Comparison of ENCODE assay signal across 17 mouse cellular contexts in genomic region chr10:59571273-59571672, GRCm38 (mm10). TPM values are rescaled to one million over a fixed set of nuclear protein-coding genes. Genes with fewer than 3 reads are reported as not detected.
DNase-seq lines count a peak whose midpoint lies in the region; ATAC-seq lines count a peak whose summit lies in the region.
"Had no signal": no experiment of that assay in that cellular context is flagged by ENCODE, and none has a peak within 500 bp of the region (broad histone marks: within the 10 kb centered on the region; RNA-seq: fewer than 3 reads in every experiment).

No protein-coding gene starts in this region.

- WGBS in limb, embryonic 12.5 days = 86% methylated on average over 4 of the region's 4 CpGs
- WGBS in limb, embryonic 10.5 days = 91% methylated on average over 4 of the region's 4 CpGs
- 77% methylated on average over 4 of the region's 4 CpGs for WGBS in limb, embryonic 15.5 days
- 94% methylated on average over 4 of the region's 4 CpGs for WGBS in midbrain, embryonic 13.5 days
- WGBS in midbrain, embryonic 16.5 days = 94% methylated on average over 4 of the region's 4 CpGs

- H3K9ac ChIP-seq in limb, embryonic 12.5 days (replicated peaks) = no peak overlapping the region
- no peak overlapping the region for H3K9ac ChIP-seq in limb, embryonic 15.5 days
- H3K9ac ChIP-seq in midbrain, embryonic 13.5 days (replicated peaks) = no peak overlapping the region
- no peak overlapping the region for H3K9ac ChIP-seq in midbrain, embryonic 16.5 days (ENCODE audit: low read depth, low read length)
- H3K9ac ChIP-seq: hindbrain, embryonic 15.5 days; midbrain, embryonic 15.5 days; neural tube, embryonic 13.5 days had no signal

- no peaks in the 10 kb centered on the region for H3K27me3 ChIP-seq in limb, embryonic 12.5 days
- no peaks in the 10 kb centered on the region for H3K27me3 ChIP-seq in limb, embryonic 10.5 days (ENCODE audit: low read depth, poor library complexity, severe bottlenecking)
- H3K27me3 ChIP-seq in limb, embryonic 15.5 days = no peaks in the 10 kb centered on the region
- no peaks in the 10 kb centered on the region for H3K27me3 ChIP-seq in midbrain, embryonic 13.5 days
- no peaks in the 10 kb centered on the region for H3K27me3 ChIP-seq in midbrain, embryonic 16.5 days (ENCODE audit: control insufficient read depth, insufficient read depth, low read depth, low read length)
- H3K27me3 ChIP-seq: hindbrain, embryonic 15.5 days; midbrain, embryonic 15.5 days; neural tube, embryonic 13.5 days had no signal

- peak overlapping the region; percentile 62; the same call in 1 of the 2 replicates for H3K27ac ChIP-seq in limb, embryonic 12.5 days
- H3K27ac ChIP-seq in limb, embryonic 10.5 days = no peak overlapping the region
- H3K27ac ChIP-seq in limb, embryonic 15.5 days = peak overlapping the region; percentile 4; the same call in 1 of the 2 replicates
- no peak overlapping the region for H3K27ac ChIP-seq in midbrain, embryonic 13.5 days
- no peak overlapping the region for H3K27ac ChIP-seq in midbrain, embryonic 16.5 days (ENCODE audit: low read length)
- H3K27ac ChIP-seq: hindbrain, embryonic 15.5 days; midbrain, embryonic 15.5 days; neural tube, embryonic 13.5 days had no signal

- H3K4me1 ChIP-seq in limb, embryonic 12.5 days (replicated peaks) = peaks cover 45% of the 10 kb centered on the region
- peaks cover 37% of the 10 kb centered on the region for H3K4me1 ChIP-seq in limb, embryonic 10.5 days
- H3K4me1 ChIP-seq in limb, embryonic 15.5 days = peaks cover 22% of the 10 kb centered on the region
- no peaks in the 10 kb centered on the region for H3K4me1 ChIP-seq in midbrain, embryonic 13.5 days (replicated peaks)
- peaks cover 3% of the 10 kb centered on the region; the same call in 1 of the 2 replicates for H3K4me1 ChIP-seq in midbrain, embryonic 16.5 days (ENCODE audit: control insufficient read depth, insufficient read depth, low read length)
- H3K4me1 ChIP-seq: hindbrain, embryonic 15.5 days; midbrain, embryonic 15.5 days had no signal

- H3K4me3 ChIP-seq in limb, embryonic 12.5 days (replicated peaks) = no peak overlapping the region
- no peak overlapping the region for H3K4me3 ChIP-seq in limb, embryonic 10.5 days
- no peak overlapping the region for H3K4me3 ChIP-seq in limb, embryonic 15.5 days
- no peak overlapping the region for H3K4me3 ChIP-seq in midbrain, embryonic 13.5 days (replicated peaks)
- H3K4me3 ChIP-seq in midbrain, embryonic 16.5 days (ENCODE audit: low read depth, low read length) = no peak overlapping the region
- H3K4me3 ChIP-seq: hindbrain, embryonic 15.5 days; midbrain, embryonic 15.5 days; neural tube, embryonic 13.5 days had no signal

- no peak overlapping the region for H3K4me2 ChIP-seq in limb, embryonic 12.5 days
- no peak overlapping the region for H3K4me2 ChIP-seq in limb, embryonic 15.5 days
- H3K4me2 ChIP-seq in midbrain, embryonic 13.5 days (replicated peaks) = no peak overlapping the region
- no peak overlapping the region for H3K4me2 ChIP-seq in midbrain, embryonic 16.5 days (ENCODE audit: low read length)
- H3K4me2 ChIP-seq: hindbrain, embryonic 15.5 days; midbrain, embryonic 15.5 days; neural tube, embryonic 13.5 days had no signal

- no peak for DNase-seq in limb, embryonic 10.5 days (ENCODE audit: low spot score)
- DNase-seq: adrenal gland, adult 8-10 months; cerebellum, postnatal 36 days; gastrocnemius, postnatal 14 days; kidney, adult 9 months had no signal

- H3K9me3 ChIP-seq in limb, embryonic 12.5 days = peaks cover 21% of the 10 kb centered on the region
- peaks cover 6% of the 10 kb centered on the region for H3K9me3 ChIP-seq in limb, embryonic 10.5 days (replicated peaks)
- H3K9me3 ChIP-seq in limb, embryonic 15.5 days = peaks cover 5% of the 10 kb centered on the region; the same call in 1 of the 2 replicates
- H3K9me3 ChIP-seq in midbrain, embryonic 13.5 days = peaks cover 13% of the 10 kb centered on the region; the same call in 1 of the 2 replicates
- peaks cover 6% of the 10 kb centered on the region; the same call in 1 of the 2 replicates for H3K9me3 ChIP-seq in midbrain, embryonic 16.5 days (replicated peaks; ENCODE audit: control insufficient read depth, low read length, poor library complexity, severe bottlenecking)
- H3K9me3 ChIP-seq: midbrain, embryonic 15.5 days had no signal

- peaks cover 10% of the 10 kb centered on the region; the same call in 1 of the 2 replicates for H3K36me3 ChIP-seq in limb, embryonic 12.5 days
- no peaks in the 10 kb centered on the region; the same call in 1 of the 2 replicates for H3K36me3 ChIP-seq in limb, embryonic 10.5 days
- no peaks in the 10 kb centered on the region for H3K36me3 ChIP-seq in limb, embryonic 15.5 days
- no peaks in the 10 kb centered on the region for H3K36me3 ChIP-seq in midbrain, embryonic 13.5 days
- H3K36me3 ChIP-seq in midbrain, embryonic 16.5 days (ENCODE audit: control insufficient read depth, insufficient read depth, low read length) = no peaks in the 10 kb centered on the region
- H3K36me3 ChIP-seq: hindbrain, embryonic 15.5 days; midbrain, embryonic 15.5 days; neural tube, embryonic 13.5 days had no signal

- ATAC-seq in limb, embryonic 12.5 days (ENCODE audit: insufficient number of reproducible peaks, insufficient read depth, low FRiP score, low TSS enrichment, low read depth) = no peak
- 0 out of 2 replicates have a peak, but pooled peaks have one; percentile 30 for ATAC-seq in erythroid progenitor cell, adult 5-6 weeks (replicated peaks; ENCODE audit: low FRiP score, poor library complexity, severe bottlenecking)
- ATAC-seq in limb, embryonic 15.5 days (ENCODE audit: insufficient number of reproducible peaks, low FRiP score, low TSS enrichment, low read depth) = no peak
- peak; percentile 79 for ATAC-seq in megakaryocyte-erythroid progenitor cell, adult 5-6 weeks (replicated peaks; ENCODE audit: low FRiP score, low TSS enrichment, poor library complexity, severe bottlenecking)
- no peak for ATAC-seq in midbrain, embryonic 13.5 days
- ATAC-seq in midbrain, embryonic 16.5 days = no peak
- ATAC-seq: forebrain, embryonic 16.5 days; lung, postnatal 0 days; midbrain, embryonic 15.5 days had no signal

RNA-seq across cellular contexts. Expression of gene Gm10322, which starts 44.6 kb away (rescaled TPM):
- not detected in 2 replicates for polyA plus RNA-seq in limb, embryonic 12.5 days (2016; fragmentation: Nextera tagmentation; extraction: Ambion mirVana)
- polyA plus RNA-seq in limb, embryonic 10.5 days (2016; fragmentation: Nextera tagmentation; extraction: Ambion mirVana) = not detected in 2 replicates
- not detected in 2 replicates for total RNA-seq in erythroid progenitor cell, adult 5-6 weeks (2015; ENCODE audit: low replicate concordance)
- not detected in 2 replicates for total RNA-seq in erythroid progenitor cell, adult 5-6 weeks (2017; ENCODE audit: low replicate concordance)
- polyA plus RNA-seq in limb, embryonic 15.5 days (2015; fragmentation: Nextera tagmentation; extraction: Ambion mirVana) = not detected in 2 replicates
- total RNA-seq in megakaryocyte-erythroid progenitor cell, adult 5-6 weeks (2014; fragmentation: Nextera tagmentation) = not detected in 2 replicates
- not detected in 2 replicates for total RNA-seq in megakaryocyte-erythroid progenitor cell, adult 5-6 weeks (2017)
- polyA plus RNA-seq in midbrain, embryonic 13.5 days (2015; fragmentation: Nextera tagmentation; extraction: Ambion mirVana) = not detected in 2 replicates
- polyA plus RNA-seq in midbrain, embryonic 16.5 days (2015; fragmentation: Nextera tagmentation; extraction: Ambion mirVana) = not detected in 2 replicates
- total RNA-seq: adrenal gland, adult 8-10 months; gastrocnemius, postnatal 14 days; layer of hippocampus, postnatal 25 days had no signal
- polyA plus RNA-seq: forebrain, embryonic 16.5 days; hindbrain, embryonic 15.5 days; lung, postnatal 0 days; midbrain, embryonic 15.5 days; neural tube, embryonic 13.5 days had no signal

RNA-seq across cellular contexts. Expression of gene Mcu, which starts 45.2 kb away (rescaled TPM):
- polyA plus RNA-seq in limb, embryonic 12.5 days (2016; fragmentation: Nextera tagmentation; extraction: Ambion mirVana) = 45.3 and 48.4 TPM in 2 replicates
- polyA plus RNA-seq in limb, embryonic 10.5 days (2016; fragmentation: Nextera tagmentation; extraction: Ambion mirVana) = 17.4 and 28.3 TPM in 2 replicates
- 14.7 and 17.3 TPM in 2 replicates for total RNA-seq in erythroid progenitor cell, adult 5-6 weeks (2015; ENCODE audit: low replicate concordance)
- 14.8 and 16.8 TPM in 2 replicates for total RNA-seq in erythroid progenitor cell, adult 5-6 weeks (2017; ENCODE audit: low replicate concordance)
- 53.4 and 57.1 TPM in 2 replicates for polyA plus RNA-seq in limb, embryonic 15.5 days (2015; fragmentation: Nextera tagmentation; extraction: Ambion mirVana)
- 8.3 and 18.9 TPM in 2 replicates for total RNA-seq in megakaryocyte-erythroid progenitor cell, adult 5-6 weeks (2014; fragmentation: Nextera tagmentation)
- total RNA-seq in megakaryocyte-erythroid progenitor cell, adult 5-6 weeks (2017) = 19.5 and 22.0 TPM in 2 replicates
- polyA plus RNA-seq in midbrain, embryonic 13.5 days (2015; fragmentation: Nextera tagmentation; extraction: Ambion mirVana) = 18.3 and 19.5 TPM in 2 replicates
- polyA plus RNA-seq in midbrain, embryonic 16.5 days (2015; fragmentation: Nextera tagmentation; extraction: Ambion mirVana) = 28.5 and 36.4 TPM in 2 replicates

Comparison
In these comparisons a context has a peak if more than half of its experiments do, and no peak if none do; other contexts are left out.
1. H3K27ac ChIP-seq: peak in limb, embryonic 12.5 days (single experiment) and limb, embryonic 15.5 days (single experiment); none in limb, embryonic 10.5 days (single experiment), midbrain, embryonic 13.5 days (single experiment) and midbrain, embryonic 16.5 days (single experiment).
2. ATAC-seq: peak in erythroid progenitor cell, adult 5-6 weeks (single experiment) and megakaryocyte-erythroid progenitor cell, adult 5-6 weeks (single experiment); none in limb, embryonic 12.5 days (single experiment), limb, embryonic 15.5 days (single experiment), midbrain, embryonic 13.5 days (single experiment) and midbrain, embryonic 16.5 days (single experiment).